Comparison of ENCODE assay signal across 8 mouse cellular contexts in genomic region chr7:16287016-16287415, GRCm38 (mm10). TPM values are rescaled to one million over a fixed set of nuclear protein-coding genes. Genes with fewer than 3 reads are reported as not detected.
DNase-seq lines count a peak whose midpoint lies in the region; ATAC-seq lines count a peak whose summit lies in the region.

No protein-coding gene starts in this region.

- no peaks in the 10 kb centered on the region for H3K9me3 ChIP-seq in liver, embryonic 11.5 days (ENCODE audit: control insufficient read depth, low read length)
- H3K9me3 ChIP-seq in embryonic facial prominence, embryonic 13.5 days, result no peaks in the 10 kb centered on the region
- H3K9me3 ChIP-seq in intestine, embryonic 16.5 days (ENCODE audit: control insufficient read depth, low read length), result no peaks in the 10 kb centered on the region
- H3K9me3 ChIP-seq in neural tube, embryonic 14.5 days (ENCODE audit: control insufficient read depth, low read length), result no peaks in the 10 kb centered on the region

- no peaks in the 10 kb centered on the region for H3K27me3 ChIP-seq in liver, embryonic 11.5 days (replicated peaks; ENCODE audit: control insufficient read depth, insufficient read depth, low read length)
- no peaks in the 10 kb centered on the region for H3K27me3 ChIP-seq in embryonic facial prominence, embryonic 13.5 days
- no peaks in the 10 kb centered on the region for H3K27me3 ChIP-seq in intestine, embryonic 16.5 days (replicated peaks; ENCODE audit: control insufficient read depth, insufficient read depth, low read length)
- H3K27me3 ChIP-seq in neural tube, embryonic 14.5 days (ENCODE audit: control insufficient read depth, insufficient read depth, low read length), result no peaks in the 10 kb centered on the region

- no peak for DNase-seq in liver, embryonic 11.5 days (ENCODE audit: low spot score)
- no peak for DNase-seq in liver
- no peak for DNase-seq in adrenal gland, postnatal 14 days
- no peak for DNase-seq in right cerebral cortex, adult 2 months (ENCODE audit: low spot score in 2 of 2)
- DNase-seq in cerebellum, adult 9-10 months, result no peak

- H3K4me1 ChIP-seq in liver, embryonic 11.5 days (replicated peaks; ENCODE audit: control insufficient read depth, insufficient read depth, low read length), result peaks cover 11% of the 10 kb centered on the region
- H3K4me1 ChIP-seq in embryonic facial prominence, embryonic 13.5 days, result peaks cover 15% of the 10 kb centered on the region
- H3K4me1 ChIP-seq in intestine, embryonic 16.5 days (ENCODE audit: control insufficient read depth, insufficient read depth, low read length), result peaks cover 8% of the 10 kb centered on the region
- H3K4me1 ChIP-seq in neural tube, embryonic 14.5 days (ENCODE audit: control insufficient read depth, insufficient read depth, low read length), result 0 out of 2 replicates have a peak, but pooled peaks cover 5% of the 10 kb centered on the region

- H3K4me3 ChIP-seq in liver, embryonic 11.5 days (ENCODE audit: low read depth, low read length), result peak overlapping the region; percentile 58
- H3K4me3 ChIP-seq in embryonic facial prominence, embryonic 13.5 days, result peak overlapping the region; percentile 64
- H3K4me3 ChIP-seq in intestine, embryonic 16.5 days (ENCODE audit: low read length), result peak overlapping the region; percentile 71
- peak overlapping the region; percentile 53 for H3K4me3 ChIP-seq in neural tube, embryonic 14.5 days (ENCODE audit: low read depth, low read length)

- no peak for ATAC-seq in liver, embryonic 11.5 days (replicated peaks; ENCODE audit: low FRiP score)
- ATAC-seq in embryonic facial prominence, embryonic 13.5 days (ENCODE audit: insufficient number of reproducible peaks, insufficient read depth, low FRiP score, low TSS enrichment, low read depth), result no peak
- no peak for ATAC-seq in intestine, embryonic 16.5 days
- ATAC-seq in neural tube, embryonic 14.5 days (ENCODE audit: low read depth), result no peak

- peak overlapping the region; percentile 96 for H3K4me2 ChIP-seq in liver, embryonic 11.5 days
- peak overlapping the region; percentile 64 for H3K4me2 ChIP-seq in embryonic facial prominence, embryonic 13.5 days
- H3K4me2 ChIP-seq in intestine, embryonic 16.5 days (ENCODE audit: low read depth, low read length), result peak overlapping the region; percentile 79
- H3K4me2 ChIP-seq in neural tube, embryonic 14.5 days (ENCODE audit: low read depth, low read length), result peak overlapping the region; percentile 41

- H3K36me3 ChIP-seq in liver, embryonic 11.5 days (ENCODE audit: control insufficient read depth, insufficient read depth, low read length), result peaks cover 22% of the 10 kb centered on the region
- peaks cover 23% of the 10 kb centered on the region for H3K36me3 ChIP-seq in embryonic facial prominence, embryonic 13.5 days
- H3K36me3 ChIP-seq in intestine, embryonic 16.5 days (ENCODE audit: control insufficient read depth, insufficient read depth, low read length), result peaks cover 11% of the 10 kb centered on the region
- H3K36me3 ChIP-seq in neural tube, embryonic 14.5 days (ENCODE audit: control insufficient read depth, insufficient read depth, low read length), result 0 out of 2 replicates have a peak, but pooled peaks cover 8% of the 10 kb centered on the region

- 76% methylated on average over 2 of the region's 2 CpGs for WGBS in liver, embryonic 11.5 days
- 82% methylated on average over 2 of the region's 2 CpGs for WGBS in embryonic facial prominence, embryonic 13.5 days
- WGBS in intestine, embryonic 16.5 days, result 82% methylated on average over 2 of the region's 2 CpGs
- WGBS in neural tube, embryonic 14.5 days, result 83% methylated on average over 2 of the region's 2 CpGs

- peak overlapping the region; percentile 68 for H3K9ac ChIP-seq in liver, embryonic 11.5 days (ENCODE audit: low read depth, low read length)
- peak overlapping the region; percentile 80 for H3K9ac ChIP-seq in embryonic facial prominence, embryonic 13.5 days
- peak overlapping the region; percentile 86 for H3K9ac ChIP-seq in intestine, embryonic 16.5 days (ENCODE audit: low read depth, low read length)
- peak overlapping the region; percentile 51; the same call in 1 of the 2 replicates for H3K9ac ChIP-seq in neural tube, embryonic 14.5 days (replicated peaks; ENCODE audit: low read depth, low read length)

- peak overlapping the region; percentile 89 for H3K27ac ChIP-seq in liver, embryonic 11.5 days (ENCODE audit: low read depth, low read length)
- H3K27ac ChIP-seq in embryonic facial prominence, embryonic 13.5 days, result peak overlapping the region; percentile 98
- H3K27ac ChIP-seq in intestine, embryonic 16.5 days (ENCODE audit: low read length), result peak overlapping the region; percentile 98; the same call in 1 of the 2 replicates
- peak overlapping the region; percentile 91; the same call in 1 of the 2 replicates for H3K27ac ChIP-seq in neural tube, embryonic 14.5 days (ENCODE audit: low read depth, low read length)

RNA-seq across cellular contexts. Expression of gene Ccdc9, which starts 0.4 kb away (rescaled TPM):
- 21.7 and 25.3 TPM in 2 replicates for polyA plus RNA-seq in liver, embryonic 11.5 days (2014; fragmentation: Nextera tagmentation; extraction: Ambion mirVana)
- 31.0 and 32.9 TPM in 2 replicates for polyA plus RNA-seq in embryonic facial prominence, embryonic 13.5 days (2015; fragmentation: Nextera tagmentation; extraction: Ambion mirVana)
- 19.8 and 20.8 TPM in 2 replicates for polyA plus RNA-seq in intestine, embryonic 16.5 days (2015; fragmentation: Nextera tagmentation; extraction: Ambion mirVana)
- 14.8 and 15.8 TPM in 2 replicates for polyA plus RNA-seq in neural tube, embryonic 14.5 days (2014; fragmentation: Nextera tagmentation; extraction: Ambion mirVana)
- total RNA-seq in adrenal gland, postnatal 14 days (2021), result 68.1 and 75.4 TPM in 2 replicates

RNA-seq across cellular contexts. Expression of gene Inafm1, which starts 13.6 kb away (rescaled TPM):
- polyA plus RNA-seq in liver, embryonic 11.5 days (2014; fragmentation: Nextera tagmentation; extraction: Ambion mirVana), result 9.3 and 10.6 TPM in 2 replicates
- 23.9 and 24.3 TPM in 2 replicates for polyA plus RNA-seq in embryonic facial prominence, embryonic 13.5 days (2015; fragmentation: Nextera tagmentation; extraction: Ambion mirVana)
- polyA plus RNA-seq in intestine, embryonic 16.5 days (2015; fragmentation: Nextera tagmentation; extraction: Ambion mirVana), result 13.0 and 14.2 TPM in 2 replicates
- polyA plus RNA-seq in neural tube, embryonic 14.5 days (2014; fragmentation: Nextera tagmentation; extraction: Ambion mirVana), result 45.1 and 58.6 TPM in 2 replicates
- total RNA-seq in adrenal gland, postnatal 14 days (2021), result 16.6 and 21.1 TPM in 2 replicates

RNA-seq across cellular contexts. Expression of gene Bbc3, which starts 21.2 kb away (rescaled TPM):
- polyA plus RNA-seq in liver, embryonic 11.5 days (2014; fragmentation: Nextera tagmentation; extraction: Ambion mirVana), result 4.7 and 6.4 TPM in 2 replicates
- polyA plus RNA-seq in embryonic facial prominence, embryonic 13.5 days (2015; fragmentation: Nextera tagmentation; extraction: Ambion mirVana), result 4.8 and 5.2 TPM in 2 replicates
- 6.2 and 6.6 TPM in 2 replicates for polyA plus RNA-seq in intestine, embryonic 16.5 days (2015; fragmentation: Nextera tagmentation; extraction: Ambion mirVana)
- 13.7 and 19.7 TPM in 2 replicates for polyA plus RNA-seq in neural tube, embryonic 14.5 days (2014; fragmentation: Nextera tagmentation; extraction: Ambion mirVana)
- 5.8 and 11.6 TPM in 2 replicates for total RNA-seq in adrenal gland, postnatal 14 days (2021)

RNA-seq across cellular contexts. Expression of gene C5ar1, which starts 27.7 kb away (rescaled TPM):
- 2.8 and 3.4 TPM in 2 replicates for polyA plus RNA-seq in liver, embryonic 11.5 days (2014; fragmentation: Nextera tagmentation; extraction: Ambion mirVana)
- 1.4 and 1.5 TPM in 2 replicates for polyA plus RNA-seq in embryonic facial prominence, embryonic 13.5 days (2015; fragmentation: Nextera tagmentation; extraction: Ambion mirVana)
- 1.9 and 2.4 TPM in 2 replicates for polyA plus RNA-seq in intestine, embryonic 16.5 days (2015; fragmentation: Nextera tagmentation; extraction: Ambion mirVana)
- polyA plus RNA-seq in neural tube, embryonic 14.5 days (2014; fragmentation: Nextera tagmentation; extraction: Ambion mirVana), result 0.83 and 2.6 TPM in 2 replicates
- total RNA-seq in adrenal gland, postnatal 14 days (2021), result 3.3 and 5.5 TPM in 2 replicates

RNA-seq across cellular contexts. Expression of gene C5ar2, which starts 43.1 kb away (rescaled TPM):
- polyA plus RNA-seq in liver, embryonic 11.5 days (2014; fragmentation: Nextera tagmentation; extraction: Ambion mirVana), result 1.3 and 1.8 TPM in 2 replicates
- polyA plus RNA-seq in embryonic facial prominence, embryonic 13.5 days (2015; fragmentation: Nextera tagmentation; extraction: Ambion mirVana), result 0.10 TPM in 1 of 2 replicates, not detected in the other
- polyA plus RNA-seq in intestine, embryonic 16.5 days (2015; fragmentation: Nextera tagmentation; extraction: Ambion mirVana), result 0.15 and 0.18 TPM in 2 replicates
- 0.05 and 0.10 TPM in 2 replicates for polyA plus RNA-seq in neural tube, embryonic 14.5 days (2014; fragmentation: Nextera tagmentation; extraction: Ambion mirVana)
- 0.37 and 0.75 TPM in 2 replicates for total RNA-seq in adrenal gland, postnatal 14 days (2021)

Comparison
In these comparisons a context has a peak if more than half of its experiments do, and no peak if none do; other contexts are left out.
1. H3K4me2 ChIP-seq: peak in every context shown above with its lines; median percentile 96 in liver, embryonic 11.5 days; 79 in intestine, embryonic 16.5 days; 64 in embryonic facial prominence, embryonic 13.5 days; 41 in neural tube, embryonic 14.5 days.